Mouse (Mus musculus): ENCODE data around the gene S1pr4. TPM values are rescaled to one million over a fixed set of nuclear protein-coding genes. Genes with fewer than 3 reads are reported as not detected.

The S1pr4 gene
- polyA plus RNA-seq, 1 experiment from 2014 or later = 0.29 TPM

DNA sequence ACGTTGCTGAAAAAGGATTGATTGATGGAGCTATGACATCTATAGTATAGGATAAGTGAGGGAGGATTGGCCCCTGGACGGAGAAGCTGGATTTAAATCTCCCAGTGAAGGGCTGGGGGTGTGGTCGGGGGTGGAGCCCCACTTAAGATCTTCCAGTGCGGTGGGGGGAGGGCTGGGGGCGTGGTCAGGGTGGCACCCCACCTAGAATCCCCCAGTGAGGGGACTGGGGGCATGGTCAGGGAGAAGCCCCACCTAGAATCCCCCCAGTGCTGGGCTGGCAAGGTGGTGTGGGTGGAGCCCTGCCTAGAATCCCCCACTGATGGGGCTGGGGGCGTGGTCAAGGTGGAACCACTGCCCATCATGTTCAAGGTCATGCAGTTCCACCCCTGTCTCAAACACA is 7.2 kb upstream of the S1pr4 start:
- Histone ChIP-seq H3K9ac (replicated peaks; ENCODE audit: low read depth, low read length) (no peak overlapping the region), H3K4me1 (ENCODE audit: control insufficient read depth, insufficient read depth, low read length) (no peaks in the 10 kb centered on the region), H3K36me3 (ENCODE audit: control insufficient read depth, insufficient read depth, low read length) (no peaks in the 10 kb centered on the region), H3K27ac (ENCODE audit: low read depth, low read length) (no peak overlapping the region), H3K27me3 (ENCODE audit: control insufficient read depth, insufficient read depth, low read length) (no peaks in the 10 kb centered on the region), H3K4me3 (ENCODE audit: low read depth, low read length) (no peak overlapping the region), H3K4me2 (ENCODE audit: low read depth, low read length) (no peak overlapping the region), H3K9me3 (ENCODE audit: control insufficient read depth, low read length) (no peaks in the 10 kb centered on the region)
- ATAC-seq (ENCODE audit: low read depth) = no peak
- 38% methylated on average over 6 of the region's 6 CpGs for WGBS

GRCm38 (mm10) chr10:81505016-81505664 is 5.2 kb upstream of the S1pr4 start:
- Histone ChIP-seq H3K9me3 (ENCODE audit: control insufficient read depth, low read length) (no peaks in the 10 kb centered on the region), H3K9ac (replicated peaks; ENCODE audit: low read depth, low read length) (no peak overlapping the region), H3K4me3 (ENCODE audit: low read depth, low read length) (no peak overlapping the region), H3K4me2 (ENCODE audit: low read depth, low read length) (no peak overlapping the region), H3K27me3 (ENCODE audit: control insufficient read depth, insufficient read depth, low read length) (no peaks in the 10 kb centered on the region), H3K27ac (ENCODE audit: low read depth, low read length) (no peak overlapping the region), H3K4me1 (ENCODE audit: control insufficient read depth, insufficient read depth, low read length) (no peaks in the 10 kb centered on the region), H3K36me3 (ENCODE audit: control insufficient read depth, insufficient read depth, low read length) (no peaks in the 10 kb centered on the region)
- WGBS = 83% methylated on average over 15 of the region's 15 CpGs
- ATAC-seq (ENCODE audit: low read depth) = no peak

DNA sequence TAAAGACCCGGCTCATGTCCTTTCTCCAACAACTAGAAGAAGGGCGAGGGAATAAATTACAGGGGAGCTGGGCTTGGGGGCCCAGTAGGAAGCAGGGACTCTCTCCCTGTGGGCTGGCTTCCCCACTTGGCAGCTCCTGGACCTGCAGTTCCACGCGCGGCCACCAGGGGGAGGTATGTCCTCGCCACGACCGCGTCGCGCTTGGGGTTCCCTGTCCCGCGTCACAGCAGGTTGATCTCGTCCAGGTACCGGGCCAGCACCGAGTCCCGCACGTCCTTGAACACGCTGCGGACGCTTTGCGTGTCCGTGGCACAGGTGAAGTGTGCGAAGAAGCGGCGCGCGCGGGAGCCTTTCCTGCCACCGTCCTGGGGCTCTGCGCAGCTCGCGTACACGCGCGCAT is 2.7 kb upstream of the S1pr4 start:
- 7% methylated on average over 35 of the region's 36 CpGs for WGBS
- ATAC-seq (ENCODE audit: low read depth) = peak; percentile 45
- Histone ChIP-seq H3K4me2 (ENCODE audit: low read depth, low read length) (peak overlapping the region; percentile 53), H3K27me3 (ENCODE audit: control insufficient read depth, insufficient read depth, low read length) (no peaks in the 10 kb centered on the region), H3K4me3 (ENCODE audit: low read depth, low read length) (peak overlapping the region; percentile 31), H3K9me3 (ENCODE audit: control insufficient read depth, low read length) (no peaks in the 10 kb centered on the region), H3K27ac (ENCODE audit: low read depth, low read length) (no peak overlapping the region), H3K4me1 (ENCODE audit: control insufficient read depth, insufficient read depth, low read length) (no peaks in the 10 kb centered on the region), H3K9ac (replicated peaks; ENCODE audit: low read depth, low read length) (peak overlapping the region; percentile 37; the same call in 1 of the 2 replicates), H3K36me3 (ENCODE audit: control insufficient read depth, insufficient read depth, low read length) (no peaks in the 10 kb centered on the region)

DNA sequence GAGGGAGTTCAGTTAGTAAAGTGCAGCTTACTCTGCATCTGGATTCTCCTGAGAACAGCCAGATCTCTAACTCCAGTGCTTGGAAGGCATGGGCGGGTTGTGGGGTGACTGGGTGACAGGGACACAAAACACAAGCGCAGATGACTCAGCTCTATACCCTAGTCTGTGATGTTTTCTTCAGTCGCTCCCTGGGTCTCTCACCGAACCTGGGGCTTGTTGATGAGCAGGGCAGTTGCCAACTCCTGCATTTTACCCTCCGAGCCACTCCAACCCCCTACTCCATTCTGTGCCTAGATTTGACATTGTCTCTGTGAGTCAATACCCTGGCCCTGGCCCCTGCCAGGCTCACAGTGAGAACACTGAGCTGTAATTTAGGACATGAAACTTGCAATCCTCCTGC is 1.9 kb upstream of the S1pr4 start:
- H3K4me1 ChIP-seq (ENCODE audit: control insufficient read depth, insufficient read depth, low read length) = peaks cover 6% of the 10 kb centered on the region; the same call in 1 of the 2 replicates

DNA sequence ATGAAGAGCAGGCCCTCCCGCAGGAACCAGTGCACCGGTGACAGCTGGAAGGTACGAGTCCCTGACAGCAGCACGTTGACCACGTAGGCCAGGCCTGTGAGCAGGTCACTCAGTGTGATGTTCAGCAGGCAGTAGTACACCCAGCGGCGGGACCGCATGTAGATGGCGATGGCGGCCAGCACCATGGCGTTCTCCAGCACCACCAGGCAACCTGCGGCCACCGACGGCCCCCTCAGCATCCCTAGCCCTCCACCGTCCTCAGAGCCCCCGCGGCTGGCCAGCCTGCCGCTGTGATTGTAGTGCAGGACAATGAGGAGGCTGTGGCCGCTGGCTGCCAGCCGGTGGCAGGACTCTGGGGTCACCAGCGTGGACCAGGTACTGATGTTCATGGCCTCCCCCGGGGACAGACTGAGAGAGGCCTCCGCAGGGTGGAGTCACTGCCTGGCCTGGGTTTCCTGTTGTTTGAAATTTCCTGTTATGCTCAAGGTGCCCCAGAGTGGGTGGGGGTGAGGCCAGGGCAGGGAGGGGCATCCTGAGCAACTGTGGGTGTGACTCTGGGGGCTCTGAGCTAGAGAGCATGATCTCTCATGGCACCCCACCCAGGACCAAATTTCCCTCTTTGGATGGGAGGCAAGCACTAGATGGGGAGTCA is 556 bp downstream of the S1pr4 start:
- 75% methylated on average over 23 of the region's 23 CpGs for WGBS
- Histone ChIP-seq H3K4me2 (ENCODE audit: low read depth, low read length) (no peak overlapping the region), H3K27me3 (ENCODE audit: control insufficient read depth, insufficient read depth, low read length) (no peaks in the 10 kb centered on the region)

More for the DNA sequence above, 1.9 kb upstream of the S1pr4 start:
- Histone ChIP-seq H3K4me2 (ENCODE audit: low read depth, low read length) (no peak overlapping the region), H3K4me3 (ENCODE audit: low read depth, low read length) (no peak overlapping the region), H3K9ac (replicated peaks; ENCODE audit: low read depth, low read length) (no peak overlapping the region), H3K36me3 (ENCODE audit: control insufficient read depth, insufficient read depth, low read length) (no peaks in the 10 kb centered on the region), H3K9me3 (ENCODE audit: control insufficient read depth, low read length) (no peaks in the 10 kb centered on the region), H3K27ac (ENCODE audit: low read depth, low read length) (no peak overlapping the region), H3K27me3 (ENCODE audit: control insufficient read depth, insufficient read depth, low read length) (no peaks in the 10 kb centered on the region)
- no peak for ATAC-seq (ENCODE audit: low read depth)
- WGBS = 89% methylated on average over 5 of the region's 5 CpGs

DNA sequence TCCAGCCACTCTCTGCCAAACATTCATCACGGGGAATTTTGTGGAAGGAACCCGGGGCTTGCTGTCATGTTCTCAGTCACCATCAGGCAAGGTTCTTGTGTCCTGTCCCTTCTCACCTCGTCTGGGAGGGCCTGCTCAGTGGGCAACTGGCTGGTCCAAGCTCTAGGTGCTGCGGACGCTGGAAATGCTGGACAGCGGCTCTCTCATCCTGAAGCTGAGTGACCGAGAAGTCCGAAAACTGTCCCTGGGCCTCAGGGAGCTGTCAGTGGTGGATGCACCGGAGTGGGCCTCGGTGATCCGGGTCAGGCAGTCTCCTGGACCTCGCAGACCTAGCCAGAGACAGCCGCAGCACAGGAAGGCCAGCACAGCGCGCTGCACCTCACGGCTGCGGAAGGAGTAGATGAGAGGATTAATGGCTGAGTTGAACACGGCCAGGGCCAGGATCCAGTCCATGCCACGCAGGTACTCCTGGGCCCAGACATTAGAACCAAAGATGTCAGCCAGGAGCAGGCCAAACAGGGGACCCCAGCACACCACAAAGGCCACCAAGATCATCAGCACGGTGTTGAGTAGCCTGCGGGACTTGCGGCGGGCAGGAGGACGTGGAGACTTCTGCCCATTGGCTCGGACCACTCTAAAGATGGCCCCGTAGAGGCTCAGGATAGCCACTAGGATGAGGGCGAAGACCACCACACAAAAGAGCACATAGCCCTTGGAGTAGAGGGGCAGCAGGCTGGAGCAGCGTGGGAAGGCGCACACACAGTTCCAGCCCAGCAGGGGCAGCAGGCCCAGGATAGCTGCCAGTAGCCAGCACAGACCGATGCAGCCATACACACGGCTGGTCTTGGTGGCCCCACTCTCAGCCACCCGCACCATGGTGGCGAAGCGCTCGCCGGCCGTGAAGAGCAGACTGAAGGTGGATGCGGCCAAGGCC is 1.3 kb downstream of the S1pr4 start:
- Histone ChIP-seq H3K4me2 (ENCODE audit: low read depth, low read length) (no peak overlapping the region), H3K4me3 (ENCODE audit: low read depth, low read length) (no peak overlapping the region), H3K36me3 (ENCODE audit: control insufficient read depth, insufficient read depth, low read length) (no peaks in the 10 kb centered on the region), H3K27me3 (ENCODE audit: control insufficient read depth, insufficient read depth, low read length) (no peaks in the 10 kb centered on the region), H3K9ac (replicated peaks; ENCODE audit: low read depth, low read length) (no peak overlapping the region), H3K27ac (ENCODE audit: low read depth, low read length) (no peak overlapping the region), H3K9me3 (ENCODE audit: control insufficient read depth, low read length) (no peaks in the 10 kb centered on the region), H3K4me1 (ENCODE audit: control insufficient read depth, insufficient read depth, low read length) (peaks cover 19% of the 10 kb centered on the region)
- ATAC-seq (ENCODE audit: low read depth) = no peak
- WGBS = 90% methylated on average over 38 of the region's 38 CpGs

More for the DNA sequence above, 556 bp downstream of the S1pr4 start:
- Histone ChIP-seq H3K4me1 (ENCODE audit: control insufficient read depth, insufficient read depth, low read length) (peaks cover 19% of the 10 kb centered on the region), H3K4me3 (ENCODE audit: low read depth, low read length) (no peak overlapping the region), H3K9me3 (ENCODE audit: control insufficient read depth, low read length) (no peaks in the 10 kb centered on the region), H3K36me3 (ENCODE audit: control insufficient read depth, insufficient read depth, low read length) (no peaks in the 10 kb centered on the region), H3K9ac (replicated peaks; ENCODE audit: low read depth, low read length) (no peak overlapping the region), H3K27ac (ENCODE audit: low read depth, low read length) (no peak overlapping the region)
- no peak for ATAC-seq (ENCODE audit: low read depth)

DNA sequence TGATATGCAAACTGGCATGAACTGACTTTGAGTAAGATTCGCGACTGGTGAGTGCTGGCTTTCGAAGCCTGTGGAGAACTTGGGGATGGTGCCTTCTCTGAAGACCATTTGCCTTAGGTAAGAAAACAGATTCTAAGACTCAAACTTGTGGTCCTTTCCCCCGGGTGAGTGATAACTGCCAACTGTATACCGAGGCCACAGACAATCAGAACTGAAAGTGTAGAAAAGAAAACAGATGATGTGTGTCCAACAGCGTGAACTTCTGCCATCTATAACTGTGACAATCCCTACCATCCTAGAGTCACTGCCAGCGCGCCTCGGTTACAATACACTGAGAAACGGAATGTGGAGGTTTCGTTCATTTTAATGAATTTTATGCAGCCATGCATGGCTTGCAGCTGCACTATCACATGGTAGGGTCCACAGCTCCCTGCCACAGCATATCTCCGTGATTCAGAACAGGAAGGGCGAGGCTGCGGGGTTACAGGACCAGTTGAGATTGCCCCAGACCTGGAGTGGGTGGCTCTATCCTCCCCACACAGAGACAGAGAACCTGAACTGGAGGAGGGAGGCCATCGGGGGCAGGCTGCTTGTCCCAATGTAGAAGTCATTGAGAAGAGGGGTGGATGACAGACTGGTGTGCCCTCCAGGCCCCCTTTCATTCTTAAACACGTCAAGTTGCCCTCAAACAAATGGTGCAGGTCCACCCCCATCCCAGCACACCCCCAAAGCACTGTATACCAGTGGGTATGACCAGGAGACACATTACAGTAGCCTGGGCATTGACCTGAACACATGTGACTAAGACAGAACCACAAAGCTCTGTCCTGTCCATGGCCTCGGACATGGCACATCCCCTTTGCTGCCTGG is 2.3 kb downstream of the S1pr4 start:
- no peaks in the 10 kb centered on the region for H3K9me3 ChIP-seq (ENCODE audit: control insufficient read depth, low read length)
- 0 out of 2 replicates have a peak, but pooled peaks cover 5% of the 10 kb centered on the region for H3K36me3 ChIP-seq (ENCODE audit: control insufficient read depth, insufficient read depth, low read length)
- H3K4me1 ChIP-seq (ENCODE audit: control insufficient read depth, insufficient read depth, low read length) = peaks cover 19% of the 10 kb centered on the region
- H3K9ac ChIP-seq (replicated peaks; ENCODE audit: low read depth, low read length) = no peak overlapping the region
- H3K4me3 ChIP-seq (ENCODE audit: low read depth, low read length) = peak overlapping the region; percentile 72; the same call in 1 of the 2 replicates
- H3K27me3 ChIP-seq (ENCODE audit: control insufficient read depth, insufficient read depth, low read length) = no peaks in the 10 kb centered on the region
- WGBS = 87% methylated on average over 17 of the region's 17 CpGs
- no peak for ATAC-seq (ENCODE audit: low read depth)
- H3K4me2 ChIP-seq (ENCODE audit: low read depth, low read length) = peak overlapping the region; percentile 55
- no peak overlapping the region for H3K27ac ChIP-seq (ENCODE audit: low read depth, low read length)

DNA sequence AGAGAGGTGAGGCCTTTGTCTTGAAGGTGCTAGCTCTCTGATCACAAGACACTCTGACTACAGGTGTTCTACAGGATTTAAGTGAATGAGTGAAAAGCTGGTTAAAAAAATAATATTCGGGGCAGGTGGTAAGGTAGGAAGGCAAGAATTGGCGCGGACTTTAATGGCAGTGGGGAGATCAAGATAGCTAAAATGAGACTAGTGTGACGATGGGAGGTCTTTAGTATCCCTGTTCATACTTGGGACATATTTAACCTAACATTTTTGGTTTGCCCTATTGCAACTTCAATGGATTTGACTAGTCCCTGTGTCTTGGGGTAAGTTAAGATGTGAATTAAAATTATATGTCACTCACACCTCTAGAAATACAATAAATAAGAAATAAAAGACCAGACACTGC is 3.0 kb downstream of the S1pr4 start:
- peak overlapping the region; percentile 55 for H3K4me2 ChIP-seq (ENCODE audit: low read depth, low read length)
- WGBS = 28% methylated on average over 4 of the region's 4 CpGs
- peaks cover 19% of the 10 kb centered on the region for H3K4me1 ChIP-seq (ENCODE audit: control insufficient read depth, insufficient read depth, low read length)
- ATAC-seq (ENCODE audit: low read depth) = no peak
- H3K9me3 ChIP-seq (ENCODE audit: control insufficient read depth, low read length) = no peaks in the 10 kb centered on the region
- no peaks in the 10 kb centered on the region for H3K27me3 ChIP-seq (ENCODE audit: control insufficient read depth, insufficient read depth, low read length)
- H3K4me3 ChIP-seq (ENCODE audit: low read depth, low read length) = peak overlapping the region; percentile 72
- H3K9ac ChIP-seq (replicated peaks; ENCODE audit: low read depth, low read length) = peak overlapping the region; percentile 76
- 0 out of 2 replicates have a peak, but pooled peaks cover 9% of the 10 kb centered on the region for H3K36me3 ChIP-seq (ENCODE audit: control insufficient read depth, insufficient read depth, low read length)
- peak overlapping the region; percentile 60; the same call in 1 of the 2 replicates for H3K27ac ChIP-seq (ENCODE audit: low read depth, low read length)
